Mouse (Mus musculus): ENCODE data around the gene Aldh3a2. TPM values are rescaled to one million over a fixed set of nuclear protein-coding genes. Genes with fewer than 3 reads are reported as not detected.

The Aldh3a2 gene
- total RNA-seq (2023) = 40.7 to 55.4 TPM (median 52.2 TPM) in 4 replicates

GRCm38 (mm10) chr11:61266551-61267533, at the start of gene Aldh3a2:
Aldh3a2 (minus strand) TSS chr11:61267464.

GRCm38 (mm10) chr11:61207487-61208246, 59.6 kb downstream of the Aldh3a2 start, which contains the start of gene Aldh3a1:
Aldh3a1 (plus strand) TSS chr11:61207537.

GRCm38 (mm10) chr11:61174821-61175658, 92.2 kb downstream of the Aldh3a2 start, which contains the start of gene Usp22:
Usp22 (minus strand) TSS chr11:61175055.

Other genes with a start within 250 kb of the Aldh3a2 start
- gene Kcnj12, start 244.9 kb downstream of the Aldh3a2 start, total RNA-seq (2023) = not detected in 4 replicates
- gene Tnfrsf13b, start 140.7 kb downstream of the Aldh3a2 start, total RNA-seq (2023) = 159 to 180 TPM (median 163 TPM) in 4 replicates
- 52.2 to 67.0 TPM (median 61.5 TPM) in 4 replicates for gene Usp22, start 92.4 kb downstream of the Aldh3a2 start, total RNA-seq (2023)
- not detected in 4 replicates for gene Aldh3a1, start 59.9 kb downstream of the Aldh3a2 start, total RNA-seq (2023)
- not detected in 4 replicates for gene Slc47a2, start 75.4 kb upstream of the Aldh3a2 start, total RNA-seq (2023)
- not detected in 4 replicates for gene Slc47a1, start 110.9 kb upstream of the Aldh3a2 start, total RNA-seq (2023)
- not detected in 4 replicates for gene Rnf112, start 186.7 kb upstream of the Aldh3a2 start, total RNA-seq (2023)
- not detected in 4 replicates for gene Mfap4, start 218.0 kb upstream of the Aldh3a2 start, total RNA-seq (2023)
- gene Mapk7, start 226.9 kb upstream of the Aldh3a2 start, total RNA-seq (2023) = 23.7 to 33.0 TPM (median 27.9 TPM) in 4 replicates
- 3.1 TPM in 1 of 4 replicates, not detected in the others for gene B9d1, start 237.7 kb upstream of the Aldh3a2 start, total RNA-seq (2023)

Data from B cell, adult 62 days (primary cell).